Comparison of ENCODE assay signal across 9 mouse cellular contexts in genomic region chr4:83183288-83183930, GRCm38 (mm10).
A peak's percentile ranks its signal among the peaks of the same experiment; 100 is the strongest.
DNase-seq lines count a peak whose midpoint lies in the region; ATAC-seq and TF ChIP-seq lines count a peak whose summit lies in the region.
"Had no signal": no experiment of that assay in that cellular context is flagged by ENCODE, and none has a peak within 500 bp of the region (broad histone marks: within the 10 kb centered on the region; RNA-seq: fewer than 3 reads in every experiment).

No protein-coding gene starts in this region.

- H3K9ac ChIP-seq in intestine, embryonic 14.5 days (ENCODE audit: low read length) = no peak overlapping the region

- H3K9me3 ChIP-seq in intestine, embryonic 14.5 days (ENCODE audit: control insufficient read depth, low read length) = no peaks in the 10 kb centered on the region
- no peaks in the 10 kb centered on the region for H3K9me3 ChIP-seq in midbrain, embryonic 10.5 days (replicated peaks)

- intact Hi-C loops in left cerebral cortex, adult 2 months (cut with DNase I) = loop anchor here (5.0 kb wide), 2 partner anchors 326 to 541 kb away; partner anchors contain the start of gene Zdhhc21

- H3K36me3 ChIP-seq in intestine, embryonic 14.5 days (ENCODE audit: control insufficient read depth, insufficient read depth, low read length) = no peaks in the 10 kb centered on the region
- no peaks in the 10 kb centered on the region for H3K36me3 ChIP-seq in midbrain, embryonic 10.5 days
- H3K36me3 ChIP-seq: G1E had no signal

- WGBS in intestine, embryonic 14.5 days = 40% methylated on average over 9 of the region's 9 CpGs
- 42% methylated on average over 9 of the region's 9 CpGs for WGBS in midbrain, embryonic 10.5 days

- H3K27me3 ChIP-seq in intestine, embryonic 14.5 days (replicated peaks; ENCODE audit: control insufficient read depth, insufficient read depth, low read length) = no peaks in the 10 kb centered on the region
- H3K27me3 ChIP-seq in midbrain, embryonic 10.5 days (ENCODE audit: low read depth, poor library complexity, severe bottlenecking) = no peaks in the 10 kb centered on the region

- peaks cover 4% of the 10 kb centered on the region; the same call in 1 of the 2 replicates for H3K4me1 ChIP-seq in intestine, embryonic 14.5 days (replicated peaks; ENCODE audit: control insufficient read depth, insufficient read depth, low read length)
- peaks cover 13% of the 10 kb centered on the region for H3K4me1 ChIP-seq in midbrain, embryonic 10.5 days

- no peak overlapping the region for H3K27ac ChIP-seq in intestine, embryonic 14.5 days (ENCODE audit: low read depth)
- no peak overlapping the region for H3K27ac ChIP-seq in left cerebral cortex, adult 2 months
- H3K27ac ChIP-seq in midbrain, embryonic 10.5 days (replicated peaks) = peak overlapping the region; percentile 64

- H3K4me2 ChIP-seq in intestine, embryonic 14.5 days (ENCODE audit: low read length) = no peak overlapping the region

- peak; percentile 6 for DNase-seq in thymus, postnatal 0 days (ENCODE audit: low spot score)
- no peak for DNase-seq in thymus, postnatal 36 days
- DNase-seq in embryo, embryonic 10 days (ENCODE audit: low spot score) = peak; percentile 82
- DNase-seq in gastrocnemius, postnatal 10 days = peak; percentile 42
- peak; percentile 71 for DNase-seq in intestine, embryonic 14.5 days (ENCODE audit: low spot score)
- peak; percentile 62 to 73 for DNase-seq in left cerebral cortex, adult 2 months (ENCODE audit: extremely low spot score in 1 of 2, low spot score in 2 of 2)
- peak; percentile 65 for DNase-seq in midbrain, embryonic 10.5 days (ENCODE audit: low spot score)
- DNase-seq in skeletal muscle tissue, adult 2 months (ENCODE audit: low read depth, low spot score) = peak; percentile 48

- peak; percentile 64 for ATAC-seq in intestine, embryonic 14.5 days (replicated peaks; ENCODE audit: low FRiP score, low TSS enrichment, low read depth)

- no peak overlapping the region for H3K4me3 ChIP-seq in intestine, embryonic 14.5 days (ENCODE audit: low read depth, low read length)
- H3K4me3 ChIP-seq in left cerebral cortex, adult 2 months = no peak overlapping the region
- H3K4me3 ChIP-seq in midbrain, embryonic 10.5 days = no peak overlapping the region

- peak; percentile 87 for TF ChIP-seq CTCF in left cerebral cortex, adult 2 months (IDR thresholded peaks at IDR 0.05)

Comparison
In these comparisons a context has a peak if more than half of its experiments do, and no peak if none do; other contexts are left out.
1. DNase-seq: peak in thymus, postnatal 0 days (single experiment), embryo, embryonic 10 days (single experiment), gastrocnemius, postnatal 10 days (single experiment), intestine, embryonic 14.5 days (single experiment), left cerebral cortex, adult 2 months (2 of 2), midbrain, embryonic 10.5 days (single experiment) and skeletal muscle tissue, adult 2 months (single experiment); none in thymus, postnatal 36 days (0 of 2).